Mouse (Mus musculus): ENCODE measurements around the gene Ltbr.
"Not testable (repeated sequence)": the region's sequence is repeated elsewhere in the genome, so short reads cannot be mapped to it uniquely, and the experiment has no call there.

The Ltbr gene

GRCm38 (mm10) chr6:125266600-125266999 is 47.1 kb downstream of the Ltbr start:
- not testable (repeated sequence) for DNase-seq

- no peak for DNase-seq
Observed at GRCm38 (mm10) chr6:125266091-125266490, 47.6 kb downstream of the Ltbr start.

GRCm38 (mm10) chr6:125265239-125265638 is 48.4 kb downstream of the Ltbr start:
- DNase-seq = no peak

GRCm38 (mm10) chr6:125264219-125264618 is 49.5 kb downstream of the Ltbr start:
- no peak for DNase-seq

GRCm38 (mm10) chr6:125260006-125260555 is 53.6 kb downstream of the Ltbr start:
- DNase-seq = no peak
